Mouse (Mus musculus) granulocyte monocyte progenitor cell, adult 5-6 weeks (primary cell): Measurements from ENCODE around the gene Catip. TPM values are rescaled to one million over a fixed set of nuclear protein-coding genes. Genes with fewer than 3 reads are reported as not detected.

ENCODE experiments used
- ATAC-seq: replicated peaks from 2 replicates; pipeline ENCODE4 v1.8.0; 2016; ENCODE audit warnings: mild to moderate bottlenecking, moderate TSS enrichment, inconsistent platforms; ENCODE audit not compliant: poor library complexity, severe bottlenecking
- total RNA-seq, 2 experiments: library from RNA; stranded (forward) in 1 of 2; stranded (reverse) in 1 of 2; fragments of 200-712, 200-1000 nt in 1 of 2; fragments of >200 nt in 1 of 2; fragmentation: Nextera tagmentation in 1 of 2; gene quantifications; 2 replicates each; pipeline ENCODE4 v1.2.3; 2014 to 2017

Catip gene
- total RNA-seq, 2 experiments from 2014 or later: not detected

DNA sequence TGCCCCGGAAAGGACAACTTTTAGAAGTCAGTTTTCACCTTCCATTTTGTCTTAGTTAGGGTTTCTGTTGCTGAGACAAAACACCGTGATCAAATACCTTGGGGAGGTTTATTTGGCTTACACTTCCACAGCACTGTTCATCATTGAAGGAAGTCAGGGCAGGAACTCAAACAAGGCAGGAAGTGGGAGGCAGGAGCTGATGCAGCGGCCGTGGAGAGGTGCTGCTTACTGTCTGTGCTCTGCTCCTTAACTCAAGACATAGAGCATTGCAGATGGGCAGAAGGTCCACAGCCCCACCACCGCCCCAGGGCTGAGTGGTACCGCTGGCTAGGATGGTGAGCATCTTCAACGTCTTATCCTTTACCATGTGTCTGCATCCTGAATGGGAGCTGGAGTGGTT lies 20.0 kb upstream of the Catip start:
- ATAC-seq: no peak

DNA sequence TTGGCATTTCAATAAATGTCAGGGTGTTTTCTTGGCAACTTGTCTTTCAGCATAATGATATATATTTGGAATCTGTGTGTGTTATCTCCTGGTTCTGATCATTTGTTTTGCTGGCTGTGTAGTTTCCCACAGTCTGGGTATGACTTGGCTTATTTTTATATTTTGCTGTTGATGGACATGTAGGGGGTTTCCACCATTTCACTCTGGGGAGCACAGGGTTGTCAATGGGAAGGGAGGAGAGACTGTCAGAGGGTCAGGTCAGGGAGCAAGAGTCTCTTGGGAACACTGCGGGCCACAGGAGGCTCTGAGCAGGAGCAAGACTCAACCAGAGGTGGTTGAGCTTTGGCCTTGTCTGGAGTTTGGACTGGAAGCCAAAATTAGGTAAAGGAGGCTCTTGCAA lies 19.6 kb upstream of the Catip start:
- no peak for ATAC-seq

DNA sequence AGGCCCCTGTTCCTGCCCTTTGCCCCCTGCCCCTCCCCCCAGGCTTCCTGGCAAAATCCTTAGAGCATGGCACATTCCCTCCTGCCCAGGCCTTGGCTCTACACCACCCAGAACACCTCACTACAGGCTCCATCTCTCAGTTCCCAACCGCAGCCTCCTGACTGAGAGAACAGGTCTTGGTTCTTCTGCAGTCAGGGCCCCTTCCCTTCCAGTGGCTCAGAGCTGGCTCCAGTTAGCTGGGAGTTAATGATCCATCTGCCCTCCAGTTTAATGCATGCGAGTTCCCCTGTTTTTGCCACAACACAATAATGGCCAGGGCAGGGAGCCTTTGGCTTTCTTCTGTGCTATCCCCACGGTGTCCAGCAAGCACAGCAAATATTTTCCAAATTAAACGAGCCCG lies 18.7 kb upstream of the Catip start:
- no peak for ATAC-seq

DNA sequence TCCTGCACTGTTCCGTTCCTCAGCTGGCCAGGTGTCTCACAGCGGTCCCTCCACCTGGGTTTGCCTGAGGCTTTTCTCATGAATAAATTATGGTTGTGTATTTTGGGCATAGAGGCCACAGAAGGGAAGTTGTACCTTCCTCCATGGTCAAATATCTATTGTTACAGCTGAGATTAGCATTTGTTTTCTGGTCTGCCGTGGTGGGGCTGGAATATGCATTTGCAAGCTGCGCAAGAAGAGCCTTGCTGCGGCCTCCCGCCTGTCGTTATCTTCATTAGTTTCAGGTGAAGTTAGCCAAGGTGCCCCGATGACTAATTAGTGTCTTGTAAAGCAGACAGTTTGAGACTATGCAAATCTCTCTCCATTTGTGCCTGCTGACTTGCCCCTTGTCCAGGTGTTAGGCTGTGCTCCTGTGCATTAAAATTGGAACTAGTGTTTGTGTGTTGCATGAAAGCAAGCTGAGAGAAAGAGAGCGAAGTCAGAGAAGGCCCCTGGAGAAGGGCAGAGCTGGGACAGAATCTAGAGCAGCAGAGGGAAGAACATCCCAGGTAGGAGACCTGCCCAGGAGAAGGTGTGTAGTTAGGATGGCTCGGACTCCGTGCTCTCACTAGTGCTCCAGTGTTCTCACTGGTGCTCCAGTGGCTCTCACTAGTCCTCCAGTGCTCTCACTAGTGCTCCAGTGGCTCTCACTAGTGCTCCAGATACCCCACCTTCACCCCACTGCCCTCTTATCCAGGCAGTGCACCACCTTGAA lies 17.6 kb upstream of the Catip start:
- no peak for ATAC-seq

DNA sequence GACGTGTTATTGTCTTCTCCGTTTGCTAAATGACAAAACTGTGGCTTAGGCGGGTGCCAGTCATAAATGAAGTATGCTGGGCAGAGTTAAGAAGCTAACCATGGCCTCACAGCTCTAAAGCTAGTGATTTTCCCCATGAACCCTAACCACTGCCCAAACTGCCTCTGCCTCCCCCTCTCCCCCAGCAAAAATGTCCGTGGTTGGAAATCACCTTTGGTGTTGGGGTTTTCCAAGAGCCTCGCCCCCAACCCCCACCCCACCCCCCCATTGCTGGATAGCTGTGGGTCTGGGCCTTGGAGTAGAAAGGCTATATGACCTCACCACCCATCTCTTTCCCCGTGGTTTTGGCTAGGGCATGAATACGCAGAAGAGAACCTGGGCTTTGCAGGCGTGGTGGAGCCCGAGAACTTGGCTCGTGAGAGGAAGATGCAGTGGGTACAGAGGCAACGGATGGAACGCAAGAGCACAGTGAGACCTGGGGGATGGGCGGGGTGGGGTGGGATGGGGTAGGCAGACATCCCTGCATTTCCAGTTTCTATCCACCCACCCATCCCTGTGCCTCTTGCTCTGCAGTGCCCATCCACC lies 10.6 kb upstream of the Catip start:
- no peak for ATAC-seq

DNA sequence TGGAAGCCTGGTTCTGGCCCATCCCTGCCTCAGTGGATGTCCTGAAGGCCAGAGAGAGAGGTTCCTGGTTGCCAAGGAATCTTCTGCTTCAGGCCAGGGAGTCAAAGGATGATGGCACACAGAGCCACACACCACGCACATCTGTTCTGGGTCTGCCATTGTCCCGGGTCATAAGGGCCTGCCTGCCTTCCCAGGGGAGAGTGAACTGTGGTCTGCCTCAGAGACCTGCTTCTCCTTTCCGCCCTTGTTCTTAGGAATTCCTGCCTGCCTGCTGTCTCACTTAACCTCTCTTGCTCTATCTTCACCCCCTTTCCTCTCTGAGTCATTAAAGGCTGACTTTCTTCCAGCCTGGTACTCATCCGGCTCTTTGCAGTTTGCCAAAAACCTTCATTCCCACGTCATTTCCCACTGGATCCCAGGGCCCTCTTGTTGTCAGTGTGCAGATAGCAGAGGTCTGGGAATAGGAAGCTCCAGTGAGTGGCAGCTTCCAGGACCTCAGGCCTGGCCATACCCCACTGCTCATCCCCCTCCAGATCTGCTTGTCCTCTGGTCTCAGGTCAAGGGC lies 9.3 kb upstream of the Catip start:
- no peak for ATAC-seq

DNA sequence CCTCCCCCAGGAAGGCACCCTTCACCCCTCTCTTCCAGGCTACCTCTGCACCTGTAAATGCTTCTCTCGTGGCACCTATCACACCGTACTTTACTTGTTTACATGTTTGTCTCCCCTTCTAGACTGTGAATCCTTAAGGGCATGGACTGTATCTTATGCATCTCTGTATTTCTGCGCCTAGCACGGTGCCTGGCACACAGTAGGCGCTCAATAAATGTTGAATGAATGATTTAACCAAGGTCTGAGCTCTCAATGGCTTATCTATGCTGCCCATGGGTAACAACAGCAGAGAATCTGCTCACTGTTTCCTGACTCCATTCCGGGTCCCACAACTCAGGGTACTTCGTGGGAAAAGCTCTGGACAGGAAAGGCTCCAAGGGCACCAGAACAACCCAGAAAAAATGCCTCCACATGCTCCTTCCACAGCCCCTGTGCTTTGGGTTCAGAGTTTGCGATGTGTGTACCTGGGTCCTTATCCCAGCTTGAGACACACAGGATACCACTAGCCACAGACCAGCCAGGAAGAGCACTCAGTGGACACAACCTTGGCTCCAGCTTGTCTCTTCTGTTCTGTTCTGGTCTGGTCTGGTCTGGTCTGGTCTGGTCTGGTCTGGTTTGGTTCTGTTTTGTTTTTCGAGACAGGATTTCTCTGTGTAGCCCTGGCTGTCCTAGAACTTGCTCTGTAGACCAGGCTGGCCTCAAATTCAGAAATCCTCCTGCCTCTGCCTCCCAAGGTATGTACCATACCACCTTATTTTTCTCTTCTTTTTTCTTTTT lies 8.3 kb upstream of the Catip start:
- no peak for ATAC-seq

DNA sequence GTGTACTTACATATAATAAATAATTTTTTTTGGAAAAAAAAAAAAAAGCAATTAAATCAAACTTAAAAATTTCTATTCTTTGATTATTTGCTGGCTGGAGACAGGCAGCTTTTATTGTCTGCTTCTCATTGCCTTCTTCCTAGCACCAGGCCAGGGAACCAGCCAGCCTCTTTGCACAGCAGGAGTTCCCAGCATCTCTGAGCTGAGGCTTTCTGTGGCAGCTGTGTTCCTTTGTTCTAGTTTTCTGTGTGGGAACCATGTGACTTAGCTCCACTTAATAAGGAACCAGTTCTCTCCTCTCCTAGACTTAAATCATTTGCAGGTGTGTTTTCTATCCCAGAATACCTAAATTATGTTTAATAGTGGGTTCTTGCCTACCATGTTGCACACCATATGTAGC lies 4.4 kb upstream of the Catip start:
- ATAC-seq: no peak

DNA sequence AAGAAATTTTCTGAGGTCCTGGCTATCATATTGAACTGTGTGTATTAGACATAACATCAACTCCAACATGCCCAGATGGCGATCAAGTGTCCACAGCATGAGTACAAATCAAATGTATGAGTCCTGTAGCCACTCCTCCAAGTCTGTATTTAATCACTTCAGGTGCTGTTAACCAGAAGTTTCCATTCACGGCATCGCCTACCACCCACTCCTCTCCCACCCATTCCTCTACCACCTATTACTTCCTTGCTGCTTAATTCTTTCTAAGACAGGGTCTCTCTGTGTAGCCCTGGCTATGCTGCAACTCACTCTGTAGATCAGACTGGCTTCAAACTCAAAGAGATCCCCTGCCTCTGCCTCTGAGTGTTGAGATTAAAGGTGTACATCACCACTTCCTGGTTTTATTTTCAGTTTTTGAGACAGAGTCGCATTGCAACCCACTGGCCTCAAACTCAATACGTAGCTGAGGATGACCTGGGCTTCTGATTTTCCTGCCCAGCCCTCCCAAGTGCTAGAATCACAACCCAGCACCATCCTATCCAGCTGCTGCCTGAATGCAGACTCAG lies 1.9 kb upstream of the Catip start:
- ATAC-seq: no peak

DNA sequence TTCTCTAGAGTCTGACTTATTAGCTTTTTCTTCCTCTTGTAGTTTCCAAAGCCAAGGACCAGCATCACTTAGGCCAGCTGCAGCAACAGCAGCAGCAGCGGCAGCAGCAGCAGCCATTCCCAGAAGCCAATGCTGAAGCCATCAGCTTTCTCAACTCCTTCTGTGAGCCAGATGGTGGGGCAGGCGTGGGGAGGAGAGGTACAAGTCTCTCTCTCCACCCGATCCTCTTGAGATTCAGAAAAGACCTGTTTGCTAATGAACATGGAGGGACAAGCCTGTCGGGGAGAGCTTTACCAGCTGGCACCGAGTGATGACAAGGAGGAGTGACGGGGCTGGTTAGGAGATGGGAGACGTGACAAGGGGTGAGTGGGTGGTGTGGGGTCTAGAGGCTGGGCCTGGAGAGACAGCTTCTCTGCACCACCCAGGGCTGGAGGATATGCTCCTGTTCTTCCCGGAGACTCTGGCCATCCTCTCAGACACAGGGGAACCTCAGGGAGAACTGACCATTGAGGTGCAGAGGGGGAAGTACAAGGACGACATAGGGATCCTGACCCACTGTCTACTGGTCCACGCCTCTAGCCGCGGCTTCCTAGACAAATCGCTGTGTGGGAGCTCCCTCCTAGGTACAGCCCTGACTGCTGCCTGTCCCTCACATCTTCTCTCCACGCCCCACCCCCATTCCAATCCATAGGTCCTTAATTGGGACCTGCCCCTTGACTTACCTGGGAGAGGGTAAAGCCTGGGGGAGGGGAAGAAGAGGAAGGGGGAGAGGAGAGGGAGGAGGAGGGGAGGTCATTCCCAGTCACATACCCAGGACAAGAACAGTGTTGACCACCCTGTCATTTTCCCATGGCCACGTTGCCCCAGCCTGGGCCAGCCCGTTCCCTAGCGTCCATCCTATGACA lies 669 bp downstream of the Catip start:
- ATAC-seq: no peak

DNA sequence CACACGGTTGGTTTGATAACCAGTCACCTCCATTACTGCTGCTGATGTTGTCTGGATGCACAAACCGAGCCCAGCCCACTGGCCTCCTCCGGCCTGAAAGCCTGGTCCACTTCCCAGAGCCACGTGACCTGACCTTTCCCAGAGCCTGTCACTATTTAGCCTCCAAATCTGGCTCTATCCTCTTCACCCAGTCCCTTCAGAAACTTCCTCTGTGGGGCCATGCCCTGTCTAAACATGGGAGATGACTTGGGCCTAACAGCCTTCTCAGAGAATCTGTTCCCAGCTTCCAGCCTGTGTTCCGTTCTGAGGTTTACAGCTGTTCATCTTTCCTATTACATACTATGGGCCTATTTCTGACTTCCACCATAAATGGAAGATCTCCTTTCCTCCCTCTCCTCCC lies 1.5 kb downstream of the Catip start:
- no peak for ATAC-seq

DNA sequence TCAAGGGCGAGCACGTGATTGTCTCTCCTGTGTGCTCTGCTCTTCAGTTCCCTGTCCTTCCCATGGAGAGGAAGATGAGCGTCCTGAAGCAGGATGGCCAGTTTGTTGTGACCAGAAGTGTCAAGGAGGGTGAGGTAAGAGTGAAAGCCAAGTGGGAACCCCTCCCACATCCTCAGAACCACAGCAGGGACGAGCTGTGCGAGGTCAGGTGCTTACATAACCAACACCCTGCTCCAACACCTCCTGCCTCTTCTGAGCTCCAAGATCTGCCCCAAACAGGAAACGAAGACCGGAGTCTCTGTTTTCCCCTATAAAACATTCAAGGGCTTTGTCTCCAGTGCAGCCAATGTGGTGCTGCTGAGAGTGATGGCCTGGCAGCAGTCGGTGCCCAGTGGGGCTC lies 2.4 kb downstream of the Catip start:
- ATAC-seq: peak; percentile 49

DNA sequence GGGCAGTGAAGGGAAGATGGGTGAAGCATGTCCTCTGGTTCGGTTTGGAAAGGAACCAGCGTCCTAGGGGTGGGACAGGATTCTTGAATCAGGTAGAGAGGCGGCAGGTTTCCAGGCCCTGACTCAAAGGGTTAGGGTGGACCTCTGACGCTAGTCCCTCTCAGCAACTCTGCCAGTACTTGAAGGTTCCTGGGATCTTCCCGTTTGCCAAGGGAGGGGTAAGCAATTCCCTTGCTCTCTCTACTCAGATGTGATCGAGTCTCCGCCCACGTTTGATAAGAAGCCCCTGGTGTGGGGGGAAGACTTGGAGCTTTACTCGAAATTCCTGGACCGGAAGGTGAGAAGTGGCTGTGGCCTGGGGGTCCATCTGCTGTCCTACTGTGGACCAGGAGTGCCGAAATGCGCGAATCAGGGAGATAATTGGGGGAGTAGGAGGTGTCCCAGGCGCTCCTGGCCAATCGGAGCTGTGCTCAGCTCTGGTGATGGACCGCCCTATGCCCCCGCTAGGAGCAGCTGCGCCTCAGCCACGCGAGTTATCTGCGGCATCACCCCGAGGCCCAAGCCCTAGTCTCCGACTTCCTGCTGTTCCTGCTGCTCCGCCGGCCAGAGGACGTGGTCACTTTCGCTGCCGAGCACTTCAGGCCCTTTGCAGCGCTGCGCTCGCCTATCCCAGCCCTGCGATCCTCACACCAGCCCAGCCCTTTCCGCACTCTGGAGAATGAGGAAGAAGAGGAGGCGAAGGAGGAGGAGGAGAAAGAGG lies 6.2 kb downstream of the Catip start:
- ATAC-seq: peak; percentile 72

DNA sequence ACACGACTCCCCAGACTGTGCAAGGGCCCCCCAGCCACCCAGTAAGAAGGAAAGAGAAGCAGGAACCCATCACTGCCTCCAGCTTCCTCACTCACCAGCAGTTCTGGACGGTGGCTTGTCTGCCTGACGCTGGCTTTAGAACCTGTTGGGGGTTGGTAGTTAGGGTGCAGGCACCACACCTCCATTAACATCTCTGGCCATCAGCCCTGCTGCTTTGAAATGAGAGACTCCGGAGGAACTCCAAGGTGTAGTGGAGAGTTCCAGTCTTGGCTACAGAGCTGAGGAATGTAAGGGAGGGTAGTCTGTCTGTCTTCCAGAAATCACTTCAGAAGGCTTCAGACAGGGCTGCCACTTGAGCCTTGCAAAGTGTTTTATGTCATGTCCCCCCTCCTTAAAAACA lies 8.1 kb downstream of the Catip start:
- ATAC-seq: no peak

DNA sequence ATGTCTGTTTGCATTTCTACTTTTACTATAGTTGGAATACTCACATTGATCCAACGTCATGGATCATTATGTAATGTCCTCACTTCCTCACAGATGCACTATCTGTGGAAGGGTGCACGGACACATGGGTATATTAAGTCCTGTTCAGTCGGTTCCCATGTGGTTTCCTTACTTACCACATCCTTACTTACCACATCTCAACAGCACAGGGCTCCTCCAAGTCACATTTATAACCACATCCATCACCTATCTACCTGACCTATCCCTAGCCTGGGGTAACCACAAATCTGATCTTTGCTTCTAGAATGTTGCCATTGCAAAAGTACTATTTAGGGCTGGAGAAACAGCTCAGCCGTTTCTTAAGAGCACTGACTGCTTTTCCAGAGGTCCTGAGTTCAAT lies 11.5 kb downstream of the Catip start:
- peak; percentile 77 for ATAC-seq

DNA sequence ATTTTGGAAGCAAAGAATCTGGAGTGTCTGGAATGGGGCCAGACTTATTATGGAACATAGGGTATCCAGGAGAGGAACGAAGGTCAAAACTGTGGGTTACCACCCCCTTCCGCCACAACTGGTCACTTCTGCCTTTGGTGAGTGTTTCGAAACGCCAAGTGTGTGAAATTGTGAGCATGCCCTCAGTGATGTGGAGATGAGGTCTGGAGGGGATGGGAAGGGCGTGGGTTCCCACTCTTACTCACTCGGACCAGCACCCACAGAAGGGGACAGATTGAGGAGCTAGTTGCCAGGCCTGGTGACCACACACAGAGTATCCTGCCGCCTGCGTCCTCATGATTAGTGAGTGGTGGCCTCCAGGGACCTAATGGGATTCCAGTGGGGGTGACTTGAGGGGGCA lies 13.1 kb downstream of the Catip start, which contains the start of gene Slc11a1:
TSS of gene Slc11a1 (plus strand) at position 216 of the 400 bp plus-strand sequence.
- ATAC-seq: peak; percentile 79

DNA sequence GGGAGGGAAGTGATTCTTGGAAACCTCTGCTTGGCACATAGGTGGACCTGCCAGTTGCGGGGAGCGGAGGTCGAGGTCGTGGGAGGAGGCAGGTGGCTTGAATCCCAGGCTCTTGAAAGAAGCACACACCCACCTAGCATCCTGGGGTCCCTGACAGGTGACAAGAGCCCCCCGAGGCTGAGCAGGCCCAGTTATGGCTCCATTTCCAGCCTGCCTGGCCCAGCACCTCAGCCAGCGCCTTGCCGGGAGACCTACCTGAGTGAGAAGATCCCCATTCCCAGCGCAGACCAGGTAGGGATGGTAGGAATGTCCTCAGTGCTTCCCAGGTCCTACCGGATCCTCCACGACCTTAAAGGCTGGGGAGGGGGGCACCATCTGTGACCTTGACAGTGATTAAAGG lies 13.7 kb downstream of the Catip start:
- no peak; the same call in 1 of the 2 replicates for ATAC-seq

DNA sequence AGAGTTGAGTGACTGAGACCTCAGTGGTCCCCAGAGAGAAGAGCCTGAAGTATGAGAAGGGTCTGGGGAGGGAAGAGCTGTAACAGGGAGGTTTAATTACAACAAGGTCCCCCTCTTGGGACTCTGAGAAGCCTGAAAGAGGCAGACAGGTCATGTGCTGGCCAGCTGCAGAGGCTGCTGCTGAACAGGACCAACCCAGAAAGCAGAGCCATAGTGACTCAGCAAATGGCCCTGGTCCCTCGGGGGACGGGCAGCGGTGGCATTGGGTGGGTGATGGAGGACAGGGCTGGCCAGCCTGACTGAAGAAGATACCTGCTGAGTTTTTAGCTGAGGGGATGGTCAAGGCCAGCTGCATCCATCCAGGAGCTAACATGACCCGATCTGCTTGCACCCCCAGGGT lies 14.5 kb downstream of the Catip start:
- no peak for ATAC-seq

DNA sequence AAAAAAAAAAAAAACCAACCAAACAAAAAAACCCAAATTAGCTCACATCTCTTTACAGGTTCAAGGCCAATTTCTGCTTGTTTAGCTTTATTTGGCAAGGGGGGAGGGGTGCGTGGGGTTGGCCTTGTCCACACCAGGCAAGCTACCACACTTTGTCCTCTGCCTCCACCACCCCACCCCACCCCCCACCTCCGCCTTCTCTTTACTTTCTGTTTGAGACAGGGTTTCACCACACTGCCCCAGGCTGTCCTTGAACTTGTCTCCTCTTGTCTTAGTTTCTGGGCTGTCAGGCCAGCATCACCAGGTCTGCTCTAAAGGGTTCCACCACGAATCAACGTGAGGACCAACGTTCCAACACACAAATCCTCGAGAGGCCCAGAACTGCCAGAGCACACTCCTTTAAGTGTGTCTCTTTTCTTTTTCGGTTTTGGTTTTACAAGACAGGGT lies 17.2 kb downstream of the Catip start:
- ATAC-seq: no peak
